Mouse (Mus musculus) right cerebral cortex, adult 18-20 months (tissue): ENCODE results near the gene Utp15.

Source experiments
- DNase-seq: peaks from one replicate; pipeline ENCODE4 v3.0.0; 2022; ENCODE audit warnings: mixed read lengths

Gene Utp15

GRCm38 (mm10) chr13:98245386-98245785, 17.5 kb downstream of the Utp15 start:
- DNase-seq, result no peak

- no peak for DNase-seq
These were observed 18.1 kb downstream of the Utp15 start for GRCm38 (mm10) chr13:98244571-98245350.

- DNase-seq, result no peak
These were observed 21.1 kb downstream of the Utp15 start for GRCm38 (mm10) chr13:98241531-98242282.

- peak; percentile 72 for DNase-seq
These were observed 22.7 kb downstream of the Utp15 start for GRCm38 (mm10) chr13:98239978-98240641.

DNA sequence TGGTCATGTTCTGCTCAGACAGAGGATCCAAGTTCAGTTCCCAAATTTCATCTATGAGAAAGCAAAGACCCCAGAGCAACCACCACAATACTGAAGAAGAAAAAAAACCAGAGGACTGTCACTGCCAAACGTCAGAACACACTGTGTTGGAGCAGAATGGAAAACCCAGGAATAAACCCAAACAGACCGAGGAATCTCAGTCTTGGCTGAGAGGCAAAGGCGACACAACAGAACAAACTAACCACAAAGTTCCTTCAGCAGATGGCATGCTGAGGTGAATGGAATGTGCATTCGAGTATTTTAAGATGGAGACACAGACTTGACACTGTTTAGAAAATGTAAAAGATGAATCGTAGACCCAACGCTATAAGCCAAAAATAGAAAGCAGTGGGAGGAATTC, 27.4 kb downstream of the Utp15 start:
- DNase-seq, result no peak

DNA sequence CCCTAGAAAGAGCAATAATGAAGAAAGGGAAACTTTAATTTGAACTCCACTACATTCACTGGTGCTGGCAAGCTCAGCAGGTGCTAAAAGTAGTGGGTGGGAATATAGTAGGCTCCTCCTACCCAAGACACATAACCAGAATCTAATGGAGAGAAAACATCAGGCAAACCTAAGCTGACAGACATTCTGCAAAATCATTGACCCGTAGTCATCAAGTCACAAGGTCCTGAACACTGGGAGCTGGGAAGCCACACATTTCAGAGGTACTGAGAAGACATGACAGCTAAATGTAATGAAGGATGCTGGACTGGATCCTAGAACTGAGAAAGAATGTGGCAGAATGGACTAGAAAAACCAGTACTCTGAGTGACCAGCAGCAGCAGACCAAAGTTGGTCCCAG, 32.3 kb downstream of the Utp15 start:
- no peak for DNase-seq

- DNase-seq, result no peak
These were observed 36.6 kb downstream of the Utp15 start for GRCm38 (mm10) chr13:98226225-98226624.

GRCm38 (mm10) chr13:98222848-98223247, 40.0 kb downstream of the Utp15 start:
- DNase-seq, result peak; percentile 17

DNA sequence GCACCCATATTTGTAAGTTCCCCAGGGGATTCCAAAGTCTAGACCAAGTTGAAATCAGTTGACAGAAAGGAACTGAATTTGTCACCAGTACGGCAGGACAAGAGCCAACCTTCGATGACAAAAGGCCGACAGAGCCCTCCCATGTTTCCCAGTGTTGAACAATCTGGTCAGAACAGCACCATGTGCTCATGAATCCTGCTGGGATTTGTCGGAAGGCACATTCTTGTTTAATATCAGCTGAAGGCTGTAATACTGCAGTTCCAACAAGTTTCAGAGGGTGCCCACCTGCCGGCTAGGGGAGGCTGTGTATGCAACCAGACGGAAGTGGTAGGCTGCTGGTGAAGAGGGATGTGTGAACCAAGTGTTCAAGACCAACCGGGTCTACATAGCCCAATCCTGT, 52.7 kb downstream of the Utp15 start:
- DNase-seq, result no peak

GRCm38 (mm10) chr13:98208842-98209241, 54.0 kb downstream of the Utp15 start:
- peak; percentile 24 for DNase-seq

DNA sequence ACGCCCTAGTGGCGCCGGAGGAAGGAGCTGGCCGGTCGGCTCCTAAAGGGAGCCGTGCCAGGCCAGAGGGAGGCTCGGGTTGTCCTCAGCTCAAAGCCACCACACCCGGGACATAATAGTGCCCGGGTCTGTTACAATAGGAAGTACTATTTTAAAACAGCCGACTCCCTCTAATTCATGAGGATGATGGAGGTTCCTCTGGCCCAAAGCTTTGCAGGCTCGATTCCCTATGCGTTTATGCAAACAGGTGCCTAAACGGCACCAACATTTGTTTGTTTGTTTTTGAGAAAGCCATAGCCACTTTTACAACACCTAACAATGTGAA, 56.3 kb downstream of the Utp15 start:
- DNase-seq, result no peak

GRCm38 (mm10) chr13:98205771-98206545, 56.9 kb downstream of the Utp15 start, which contains the start of gene Arhgef28:
Gene Arhgef28 (minus strand): TSS chr13:98206439.
- peak; percentile 52 for DNase-seq

GRCm38 (mm10) chr13:98205111-98205510, 57.7 kb downstream of the Utp15 start:
- DNase-seq, result no peak

GRCm38 (mm10) chr13:98204371-98204770, 58.5 kb downstream of the Utp15 start:
- no peak for DNase-seq

DNA sequence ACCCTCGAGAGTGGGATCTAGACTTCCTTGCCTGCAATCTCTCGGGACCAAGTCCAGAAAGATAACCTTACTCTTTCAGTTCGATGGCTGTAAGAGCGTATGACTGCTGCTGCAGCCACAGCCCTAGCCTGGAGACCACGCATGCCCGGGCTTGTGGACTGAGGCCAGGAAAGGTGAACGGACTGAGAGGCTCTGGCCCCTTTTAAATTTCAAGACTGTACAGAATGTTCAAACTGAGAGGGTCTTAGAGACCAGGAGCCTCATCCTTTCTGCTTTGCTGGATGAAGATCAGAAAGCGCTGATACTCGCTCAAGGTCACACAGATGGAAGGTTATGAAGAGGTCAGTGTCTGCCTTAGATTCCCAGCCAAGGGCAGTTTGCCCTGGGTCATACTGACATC, 61.4 kb downstream of the Utp15 start:
- no peak for DNase-seq
